Mouse (Mus musculus): ENCODE measurements around the gene Egfl6. TPM values are rescaled to one million over a fixed set of nuclear protein-coding genes. Genes with fewer than 3 reads are reported as not detected.

The Egfl6 gene
- total and polyA plus RNA-seq, 3 experiments: 0.04 TPM; not detected in 2

DNA sequence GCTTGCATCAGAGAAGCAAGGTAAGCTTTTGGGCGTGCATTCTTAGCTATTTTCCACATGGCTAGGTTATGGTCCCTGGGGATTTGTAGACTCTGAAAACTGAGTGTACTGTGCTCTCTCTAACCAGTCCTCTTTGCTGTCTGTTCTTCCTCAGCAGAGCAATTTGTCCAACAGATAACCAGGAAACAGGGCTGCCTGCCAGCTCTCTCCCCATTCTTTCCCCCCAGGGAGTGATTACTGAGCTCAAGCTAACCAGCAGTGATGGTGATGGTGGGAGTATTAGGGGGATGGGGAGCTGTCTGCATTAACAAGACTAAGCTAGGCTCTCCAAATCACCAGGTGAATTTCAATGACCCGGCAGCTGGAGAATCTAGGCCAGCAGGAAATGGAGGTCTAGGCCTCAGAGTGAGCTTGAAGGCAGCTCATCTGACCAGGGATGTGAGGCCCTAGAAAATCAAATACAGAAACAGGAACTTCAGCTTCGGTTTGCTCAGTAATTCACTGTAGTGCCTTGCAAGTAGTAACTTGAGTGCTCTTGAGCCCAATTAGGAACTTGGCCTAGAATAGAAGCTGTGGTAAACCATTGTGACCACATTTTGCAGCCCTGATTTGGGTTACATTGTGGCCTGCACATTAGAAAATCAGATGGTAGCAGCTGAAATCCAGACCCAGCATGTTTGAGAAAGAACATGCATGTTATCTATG is 41.5 kb upstream of the Egfl6 start (continued):
- TF ChIP-seq RCOR1 (conservative IDR thresholded peaks at IDR 0.05; ENCODE audit: low read depth, low read length): no peak
- no peak for TF ChIP-seq JUND (conservative IDR thresholded peaks at IDR 0.05; ENCODE audit: low read depth, low read length)
- peak; percentile 46 for TF ChIP-seq IRF4 (IDR thresholded peaks at IDR 0.05; ENCODE audit: low read depth, low read length)
- TF ChIP-seq MEF2A (IDR thresholded peaks at IDR 0.05; ENCODE audit: borderline replicate concordance, low read depth, low read length): peak; percentile 98
- no peak for TF ChIP-seq ZNF384 (IDR thresholded peaks at IDR 0.05; ENCODE audit: low read depth, low read length)
- TF ChIP-seq CHD2 (IDR thresholded peaks at IDR 0.05; ENCODE audit: low read length): peak; percentile 21; the same call in 1 of the 2 replicates
- no peak; the same call in 1 of the 2 replicates for TF ChIP-seq MYC (IDR thresholded peaks at IDR 0.05; ENCODE audit: low read depth, low read length)
- TF ChIP-seq CHD1 (IDR thresholded peaks at IDR 0.05; ENCODE audit: low read depth, low read length): peak; percentile 83; the same call in 1 of the 2 replicates
- no peak for TF ChIP-seq ZC3H11A (IDR thresholded peaks at IDR 0.05; ENCODE audit: low read depth, low read length)
- no peak for TF ChIP-seq HCFC1 (IDR thresholded peaks at IDR 0.05; ENCODE audit: low read depth, low read length)
- no peak for TF ChIP-seq USF1 (IDR thresholded peaks at IDR 0.05; ENCODE audit: low read depth, low read length)
- 0 out of 2 replicates have a peak, but pooled peaks have one; percentile 10 for TF ChIP-seq NRF1 (IDR thresholded peaks at IDR 0.05; ENCODE audit: low read depth, low read length)
- TF ChIP-seq E2F4 (IDR thresholded peaks at IDR 0.05; ENCODE audit: insufficient replicate concordance, low read depth, low read length): no peak
- TF ChIP-seq USF2 (conservative IDR thresholded peaks at IDR 0.05; ENCODE audit: low read depth, low read length): no peak
- no peak for TF ChIP-seq TBP (conservative IDR thresholded peaks at IDR 0.05; ENCODE audit: low read depth, low read length)
- TF ChIP-seq MXI1 (IDR thresholded peaks at IDR 0.05; ENCODE audit: low read depth, low read length): no peak

DNA sequence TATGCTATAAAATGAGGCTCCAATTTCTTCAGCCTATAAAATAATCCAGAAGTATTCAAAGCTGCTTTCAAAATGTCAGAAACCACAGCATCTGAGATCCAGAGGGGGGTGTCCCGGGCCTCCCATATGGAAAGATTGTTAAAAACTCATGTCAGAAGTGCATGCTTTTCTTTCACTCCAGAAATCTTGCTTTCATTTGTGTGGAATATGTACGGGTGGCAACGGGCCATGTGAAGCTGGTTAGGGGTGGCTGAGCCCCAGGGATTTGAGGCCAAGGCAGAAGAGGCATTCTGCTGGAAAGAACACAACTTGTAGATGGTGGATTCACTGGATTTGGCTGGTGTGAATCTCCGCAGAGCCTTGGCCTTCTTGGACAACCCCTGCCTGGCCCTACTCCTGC is 40.7 kb upstream of the Egfl6 start:
- no peak overlapping the region for H3K9ac ChIP-seq (ENCODE audit: insufficient read depth, low read depth)
- H3K4me1 ChIP-seq (ENCODE audit: control insufficient read depth in 1 of 2, insufficient read depth in 2 of 2): peaks cover 12 to 31% of the 10 kb centered on the region in 2 experiments
- peak overlapping the region; percentile 99 for H3K27ac ChIP-seq (ENCODE audit: insufficient read depth, low read depth)
- DNase-seq (ENCODE audit: extremely low read depth): no peak
- no peaks in the 10 kb centered on the region for H3K27me3 ChIP-seq (replicated peaks)
- no peaks in the 10 kb centered on the region for H3K9me3 ChIP-seq (replicated peaks; ENCODE audit: low read length)
- no peak overlapping the region for H3K4me3 ChIP-seq (replicated peaks in 1 of 3; ENCODE audit: low read depth in 2 of 3, low read length in 2 of 3, poor library complexity in 1 of 3)
- TF ChIP-seq TCF12 (IDR thresholded peaks at IDR 0.05; ENCODE audit: low read depth, low read length): no peak
- TF ChIP-seq KAT2A (IDR thresholded peaks at IDR 0.05; ENCODE audit: insufficient replicate concordance, low read length): no peak
- no peak for TF ChIP-seq NELFE (IDR thresholded peaks at IDR 0.05; ENCODE audit: low read depth, low read length)
- TF ChIP-seq HCFC1 (IDR thresholded peaks at IDR 0.05; ENCODE audit: low read depth, low read length): no peak
- TF ChIP-seq EP300 (IDR thresholded peaks at IDR 0.05; ENCODE audit: low read length): no peak
- no peak for TF ChIP-seq BHLHE40 (IDR thresholded peaks at IDR 0.05; ENCODE audit: low read depth, low read length)
- TF ChIP-seq MYC (IDR thresholded peaks at IDR 0.05; ENCODE audit: low read depth, low read length): no peak
- no peak for TF ChIP-seq ETS1 (conservative IDR thresholded peaks at IDR 0.05; ENCODE audit: low read depth, low read length)
- TF ChIP-seq USF2 (conservative IDR thresholded peaks at IDR 0.05; ENCODE audit: low read depth, low read length): no peak
- in situ Hi-C loops (cut with MboI; ENCODE audit: low pct_ligation_motif_present, low pct_unique_long_range_greater_than_20kb, low sequenced_read_pairs) (loop anchor here (25.0 kb wide), 1 partner anchor 314 kb away; no protein-coding TSS in a partner anchor), dilution Hi-C loops (cut with MboI; ENCODE audit: extremely low pct_ligation_motif_present, extremely low pct_unique_long_range_greater_than_20kb, low sequenced_read_pairs) (no loop called here)
- H3K36me3 ChIP-seq (replicated peaks in 1 of 2; ENCODE audit: control insufficient read depth in 1 of 2, insufficient read depth in 1 of 2, low read length in 1 of 2): no peaks in the 10 kb centered on the region
- peak overlapping the region; percentile 44; the same call in 1 of the 2 replicates for H3K4me2 ChIP-seq (ENCODE audit: insufficient read depth, low read depth, poor library complexity, severe bottlenecking)
- no peaks in the 10 kb centered on the region for H3K79me2 ChIP-seq (replicated peaks; ENCODE audit: control insufficient read depth, extremely low read depth, insufficient read depth, poor library complexity, severe bottlenecking)
